Mouse (Mus musculus): ENCODE data around the gene Hdac5.
A peak's percentile ranks its signal among the peaks of the same experiment; 100 is the strongest.
"Not testable (repeated sequence)": the region's sequence is repeated elsewhere in the genome, so short reads cannot be mapped to it uniquely, and the experiment has no call there.

The Hdac5 gene

DNA sequence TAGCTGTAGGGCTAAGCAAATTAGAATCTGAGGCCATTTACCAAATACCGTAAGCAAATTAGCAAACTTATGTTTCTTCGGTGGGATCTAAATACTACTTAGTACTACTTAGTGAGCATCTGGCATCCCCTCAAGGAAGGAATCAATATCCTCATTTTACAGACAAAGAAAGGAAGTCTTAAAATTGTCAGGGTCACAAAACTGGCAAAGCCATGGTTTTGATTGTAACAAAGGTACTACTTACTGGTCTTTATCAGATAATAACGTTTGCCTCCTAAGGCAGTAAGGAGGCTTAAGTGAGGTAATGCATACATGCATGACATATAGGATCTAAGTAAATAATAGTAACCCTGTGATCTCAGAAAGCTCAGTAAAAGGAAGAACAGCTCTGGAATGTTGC is 44.3 kb downstream of the Hdac5 start:
- no peak for DNase-seq (ENCODE audit: low spot score in 2 of 2)

DNA sequence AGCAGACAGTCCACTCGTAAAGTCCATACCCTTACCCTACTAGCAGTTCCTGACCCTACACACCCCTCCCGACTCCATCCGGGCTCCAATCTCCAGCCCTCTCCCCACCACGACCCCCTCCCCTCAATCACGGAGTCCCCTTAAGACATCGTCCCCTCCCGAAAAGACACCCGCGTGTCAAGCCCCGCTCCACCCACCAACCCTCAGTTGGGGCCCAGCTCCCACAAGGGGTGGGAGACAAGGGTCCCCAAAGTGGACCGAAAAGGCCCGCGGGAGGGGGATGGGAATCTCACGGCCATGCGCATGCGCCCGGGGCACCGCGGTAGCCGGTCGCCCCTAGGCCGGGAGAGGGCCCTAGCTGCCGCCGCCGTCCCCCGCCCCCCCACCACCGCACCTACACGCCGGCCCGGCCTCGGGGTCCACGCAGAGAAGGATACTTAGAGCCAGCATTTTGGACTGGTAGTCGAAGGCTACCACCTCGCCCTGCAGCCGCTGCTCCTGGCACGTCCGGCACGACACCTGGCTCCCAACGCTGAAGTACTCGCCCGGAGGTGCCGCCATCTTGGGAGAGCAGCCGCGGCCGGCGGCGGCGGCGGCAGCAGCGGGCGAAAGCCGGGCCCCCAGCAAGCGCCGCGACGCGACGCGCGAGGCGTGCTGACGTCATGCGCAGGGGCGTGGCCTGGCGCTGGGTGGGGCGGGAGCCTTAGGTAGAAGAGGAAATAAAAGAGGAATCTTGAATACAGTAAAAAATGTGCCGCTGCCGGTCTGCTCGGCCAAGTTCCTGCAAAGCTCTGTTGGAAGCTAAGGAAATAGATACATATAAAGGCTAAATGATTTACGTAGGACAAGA is 45.1 kb downstream of the Hdac5 start, which contains the start of gene Lsm12:
Lsm12 (minus strand) TSS at position 651 of the 850 bp plus-strand sequence.
- DNase-seq (ENCODE audit: low spot score in 2 of 2) = peak; percentile 94 to 98

DNA sequence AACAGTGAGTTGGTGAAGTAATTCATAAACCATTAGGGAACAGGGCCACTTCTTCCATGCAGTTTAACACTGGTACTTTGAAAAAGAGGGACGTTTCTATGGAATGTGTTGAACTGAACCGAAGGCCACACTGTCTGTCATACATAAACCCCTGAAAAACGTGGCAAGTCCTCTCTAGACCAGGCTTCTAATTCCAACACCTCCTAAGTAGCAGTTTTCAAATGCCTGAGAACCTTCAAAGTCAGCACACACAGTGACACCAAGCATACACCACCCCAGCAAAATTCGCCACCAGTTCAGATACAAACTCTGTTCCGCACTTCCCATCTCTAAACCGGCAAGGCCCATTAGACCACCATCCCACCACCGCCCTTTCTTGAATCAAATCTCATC is 45.7 kb downstream of the Hdac5 start:
- no peak for DNase-seq (ENCODE audit: low spot score in 2 of 2)

DNA sequence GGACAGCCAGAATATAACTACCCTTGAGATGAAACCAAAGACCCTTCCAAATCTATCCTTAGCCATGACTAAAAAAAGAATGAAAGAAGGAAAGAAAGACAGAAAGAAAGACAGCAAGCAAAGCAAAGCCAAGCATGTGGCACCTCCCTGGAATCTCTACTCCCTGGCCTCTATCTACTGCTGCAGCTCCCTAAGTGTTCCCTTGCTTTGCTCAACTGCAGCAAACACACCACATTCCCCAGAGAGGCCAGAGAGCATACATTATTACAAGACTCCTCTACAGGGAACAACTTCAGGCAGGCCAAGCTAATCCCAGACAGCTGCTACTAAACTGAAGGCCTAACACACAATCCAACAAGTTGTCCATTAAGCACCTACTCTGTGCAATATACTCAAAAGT is 50.1 kb downstream of the Hdac5 start:
- DNase-seq (ENCODE audit: low spot score in 2 of 2) = no peak

DNA sequence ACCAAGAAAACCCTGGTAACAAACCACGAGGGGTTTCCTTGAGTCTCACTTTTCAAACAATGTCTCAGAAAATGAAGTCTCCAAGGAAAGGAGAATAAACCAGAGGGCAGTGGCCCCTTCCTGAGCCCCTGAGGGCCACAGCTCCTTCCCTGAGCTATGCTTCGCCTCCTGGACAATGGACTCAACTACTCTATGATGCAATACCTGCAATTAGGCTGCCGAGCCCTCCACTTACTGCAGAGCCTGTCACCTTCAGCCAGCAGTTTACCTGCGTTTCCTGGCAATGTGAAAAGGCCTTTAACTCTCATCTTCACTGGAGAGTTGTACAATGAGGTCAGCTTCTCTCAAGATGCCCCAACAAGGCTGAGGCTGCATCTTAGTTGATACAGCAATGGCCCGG is 61.3 kb downstream of the Hdac5 start:
- DNase-seq (ENCODE audit: low spot score in 2 of 2) = no peak

DNA sequence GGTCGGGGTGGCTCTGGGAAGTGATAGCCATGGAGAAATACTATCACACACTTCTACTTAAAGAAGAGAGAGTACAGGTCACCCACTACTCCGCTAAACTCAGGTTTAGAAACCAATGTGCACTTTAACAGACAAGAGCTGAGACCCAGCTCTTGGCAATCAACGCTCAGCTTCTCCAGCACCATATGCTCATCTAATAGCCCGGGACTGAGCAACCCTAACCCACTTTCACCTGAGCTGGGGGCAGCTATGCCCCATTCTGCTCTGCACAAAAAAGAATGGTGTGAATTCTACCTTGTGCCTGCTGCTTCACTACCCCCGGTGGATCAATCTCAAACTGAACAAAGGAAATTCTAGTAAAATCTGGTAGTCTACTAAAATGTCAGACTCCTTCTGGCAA is 62.4 kb downstream of the Hdac5 start:
- DNase-seq (ENCODE audit: low spot score in 2 of 2) = no peak

DNA sequence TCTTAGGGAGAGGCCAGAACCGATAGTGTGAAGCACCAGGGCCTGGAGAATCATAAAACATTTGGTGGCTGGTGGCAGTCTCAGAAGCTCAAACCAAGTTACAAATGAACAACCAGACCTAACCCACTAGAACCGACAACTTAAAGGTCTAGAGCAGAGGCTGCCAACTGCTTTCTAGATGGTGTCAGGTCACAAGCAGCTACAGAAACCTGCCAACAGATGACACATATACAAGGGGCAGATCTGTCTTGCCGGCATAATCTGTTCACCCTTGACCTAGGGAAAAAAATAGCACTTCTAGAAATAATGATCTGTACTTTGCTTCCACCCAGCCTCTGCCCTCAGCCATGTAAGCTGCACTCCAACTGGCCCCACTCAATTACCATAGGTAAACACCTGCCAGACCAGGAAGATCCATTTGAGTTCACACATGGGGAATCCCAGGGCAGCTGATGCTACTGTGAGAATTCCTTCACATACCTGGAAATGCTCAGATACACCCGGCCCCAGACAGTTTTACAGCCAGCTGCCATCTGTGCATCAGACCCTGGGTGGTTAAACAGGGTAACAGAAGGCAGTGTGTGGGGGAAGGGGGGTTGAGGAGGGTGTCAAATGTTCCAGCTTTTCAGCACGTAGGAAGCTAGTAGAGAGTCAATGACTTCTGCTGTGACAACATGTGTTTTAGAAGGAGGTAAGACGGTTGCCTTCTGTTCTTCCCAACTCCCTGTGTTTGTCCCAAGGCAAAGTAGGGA is 63.8 kb downstream of the Hdac5 start:
- DNase-seq (ENCODE audit: low spot score in 2 of 2) = no peak

DNA sequence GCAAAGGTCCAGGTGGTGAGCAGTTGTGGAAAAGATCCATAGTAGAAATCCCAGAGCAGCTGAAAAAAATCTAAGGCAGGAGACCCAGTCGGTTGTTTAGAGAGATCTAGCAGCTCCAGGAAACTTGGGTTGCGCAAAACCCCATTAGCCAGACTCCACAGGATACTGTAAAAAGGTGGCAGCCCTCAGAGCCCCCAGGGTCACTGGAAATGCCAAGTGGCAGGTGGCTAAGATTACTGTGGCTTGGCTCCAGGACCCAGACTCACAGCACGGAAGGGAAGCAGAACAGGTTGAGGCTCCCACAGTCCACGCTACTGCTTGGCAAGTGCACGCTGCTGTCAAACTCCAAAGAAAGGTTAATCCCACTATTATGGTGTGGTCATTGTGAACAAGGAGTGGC is 70.2 kb downstream of the Hdac5 start:
- no peak for DNase-seq (ENCODE audit: low spot score in 2 of 2)

DNA sequence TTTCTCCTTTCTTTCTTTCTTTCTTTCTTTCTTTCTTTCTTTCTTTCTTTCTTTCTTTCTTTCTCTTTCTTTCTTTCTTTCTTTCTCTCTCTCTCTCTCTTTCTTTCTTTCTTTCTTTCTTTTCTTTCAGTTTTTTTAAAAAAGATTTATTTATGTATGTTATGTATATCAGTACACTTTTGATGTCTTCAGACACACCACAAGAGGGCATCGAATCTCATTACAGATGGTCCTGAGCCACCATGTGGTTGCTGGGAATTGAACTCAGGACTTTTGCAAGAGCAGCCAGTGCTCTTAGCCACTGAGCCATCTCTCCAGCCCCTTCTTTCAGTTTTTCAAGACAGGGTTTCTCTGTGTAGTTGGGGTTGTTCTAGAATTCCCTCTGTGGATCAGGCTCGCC is 71.9 kb downstream of the Hdac5 start:
- not testable (repeated sequence) for DNase-seq (ENCODE audit: low spot score in 2 of 2)

DNA sequence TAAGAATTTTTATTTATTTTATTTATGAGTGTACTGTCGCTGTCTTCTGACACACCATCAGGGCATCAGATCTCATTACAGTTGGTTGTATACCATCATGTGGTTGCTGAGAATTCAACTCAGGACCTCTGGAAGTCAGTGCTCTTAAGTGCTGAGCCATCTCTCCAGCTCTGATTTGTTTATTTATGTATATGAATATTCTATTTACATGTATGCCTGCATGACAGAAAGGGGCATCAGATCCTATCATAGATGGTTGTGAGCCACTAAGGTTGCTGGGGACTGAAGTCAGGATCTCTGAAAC is 73.2 kb downstream of the Hdac5 start:
- DNase-seq (ENCODE audit: low spot score in 2 of 2) = no peak

DNA sequence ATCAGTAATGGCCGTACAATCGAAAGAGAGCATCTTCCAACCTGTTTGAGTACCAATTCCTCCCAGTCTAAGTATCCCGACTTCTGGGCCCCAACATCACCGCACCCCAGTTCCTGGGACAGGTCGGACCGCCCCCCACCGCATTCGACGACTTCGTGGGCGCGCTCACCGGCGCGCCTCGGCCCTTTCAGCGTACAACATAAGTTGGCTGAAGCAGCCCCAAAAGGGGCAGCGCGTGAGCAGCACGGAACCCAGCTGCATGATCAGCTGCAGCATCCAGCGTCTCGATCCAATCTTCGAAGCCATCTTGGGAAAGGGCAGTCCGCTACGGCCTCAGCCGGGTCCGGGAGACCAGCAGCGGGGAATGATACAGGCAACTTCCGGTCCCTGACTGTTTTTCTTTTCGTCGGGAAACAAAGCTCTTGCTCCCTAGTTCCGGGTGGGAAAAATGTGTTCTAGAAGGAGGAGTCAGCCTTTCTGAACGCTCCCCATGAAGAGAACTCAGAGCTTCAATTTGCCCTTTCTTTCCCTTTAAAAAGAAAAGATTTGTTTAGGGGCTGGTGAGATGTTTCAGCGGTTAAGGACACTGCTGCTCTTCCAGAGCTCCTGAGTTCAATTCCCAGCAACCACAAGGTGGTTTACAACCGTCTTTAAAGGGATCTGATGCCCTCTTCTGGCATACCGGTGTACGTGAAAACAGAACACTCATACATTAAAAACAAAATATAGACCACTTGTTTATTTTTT is 73.8 kb downstream of the Hdac5 start, which contains the start of gene Tmem101:
Tmem101 (minus strand) TSS at position 366 of the 747 bp plus-strand sequence.
- DNase-seq (ENCODE audit: low spot score in 2 of 2) = peak; percentile 88 to 90

DNA sequence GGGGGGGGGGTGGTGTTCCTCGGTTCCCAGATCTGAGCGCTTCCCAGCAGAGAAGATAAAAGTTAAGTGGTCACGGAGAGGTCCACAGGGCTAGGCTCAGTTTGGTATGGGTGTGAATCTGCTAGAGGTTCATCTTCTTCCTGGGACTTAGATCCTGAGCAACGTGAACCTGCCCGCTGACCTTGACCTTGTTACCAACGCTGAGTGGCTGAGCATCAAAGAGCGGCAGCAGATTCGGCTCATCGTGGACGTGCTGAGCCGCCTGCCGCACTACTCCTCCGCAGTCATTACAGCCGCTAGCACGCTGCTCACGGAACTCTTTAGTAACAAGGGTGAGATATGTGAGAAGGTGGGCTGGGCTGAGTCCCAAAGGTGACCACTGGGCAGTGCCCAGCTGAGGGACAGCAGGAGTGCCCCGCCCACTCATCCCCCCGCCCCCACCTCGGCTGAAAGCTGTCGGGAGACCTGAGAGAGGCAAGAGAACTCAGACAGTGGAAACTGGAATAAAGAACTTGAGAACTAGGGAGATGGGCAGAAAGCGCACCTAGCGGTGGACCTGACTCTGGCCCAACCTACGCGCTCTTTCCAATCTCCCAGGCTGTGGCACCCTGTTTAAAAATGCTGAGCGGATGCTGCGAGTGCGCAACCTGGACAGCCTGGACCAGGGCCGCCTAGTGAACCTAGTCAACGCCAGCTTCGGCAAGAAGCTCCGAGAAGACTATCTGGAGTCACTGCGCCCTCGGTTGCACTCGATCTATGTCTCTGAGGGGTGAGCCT is 82.6 kb downstream of the Hdac5 start:
- no peak for DNase-seq (ENCODE audit: low spot score in 2 of 2)

DNA sequence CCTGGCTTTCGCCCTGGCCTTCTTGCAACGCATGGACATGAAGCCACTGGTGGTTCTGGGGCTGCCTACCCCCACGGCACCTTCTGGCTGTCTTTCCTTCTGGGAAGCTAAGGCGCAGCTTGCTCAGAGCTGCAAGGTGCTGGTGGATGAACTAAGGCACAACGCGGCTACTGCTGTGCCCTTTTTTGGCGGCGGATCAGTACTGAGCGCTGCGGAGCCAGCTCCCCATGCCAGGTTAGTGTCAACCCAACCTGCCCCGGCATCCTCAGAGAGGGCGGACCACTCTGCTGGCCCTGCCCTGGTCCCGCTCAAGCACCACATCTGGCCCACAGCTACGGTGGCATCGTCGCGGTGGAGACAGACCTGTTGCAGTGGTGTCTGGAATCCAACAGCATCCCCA is 83.4 kb downstream of the Hdac5 start:
- DNase-seq (ENCODE audit: low spot score in 2 of 2) = no peak

DNA sequence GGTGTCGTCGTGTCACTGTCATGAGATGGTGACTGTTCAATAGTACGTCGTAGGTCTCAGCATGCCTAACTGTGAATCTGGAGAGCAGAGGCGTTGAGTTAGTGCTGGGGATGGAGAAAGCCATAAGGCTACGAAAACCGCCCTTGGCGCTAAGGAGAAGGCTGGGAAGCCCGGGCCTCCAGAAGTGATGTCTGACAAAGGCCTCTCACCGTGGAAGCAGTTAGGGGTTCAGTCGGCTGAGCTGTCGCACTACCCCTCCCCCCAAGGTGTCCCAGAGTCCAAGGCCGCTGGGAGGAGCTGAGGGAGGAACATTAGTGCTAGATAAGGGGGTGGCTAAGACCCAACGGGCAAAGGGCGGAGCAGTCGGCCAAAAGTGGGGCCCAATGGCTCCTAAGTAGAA is 84.0 kb downstream of the Hdac5 start:
- no peak for DNase-seq (ENCODE audit: low spot score in 2 of 2)

DNA sequence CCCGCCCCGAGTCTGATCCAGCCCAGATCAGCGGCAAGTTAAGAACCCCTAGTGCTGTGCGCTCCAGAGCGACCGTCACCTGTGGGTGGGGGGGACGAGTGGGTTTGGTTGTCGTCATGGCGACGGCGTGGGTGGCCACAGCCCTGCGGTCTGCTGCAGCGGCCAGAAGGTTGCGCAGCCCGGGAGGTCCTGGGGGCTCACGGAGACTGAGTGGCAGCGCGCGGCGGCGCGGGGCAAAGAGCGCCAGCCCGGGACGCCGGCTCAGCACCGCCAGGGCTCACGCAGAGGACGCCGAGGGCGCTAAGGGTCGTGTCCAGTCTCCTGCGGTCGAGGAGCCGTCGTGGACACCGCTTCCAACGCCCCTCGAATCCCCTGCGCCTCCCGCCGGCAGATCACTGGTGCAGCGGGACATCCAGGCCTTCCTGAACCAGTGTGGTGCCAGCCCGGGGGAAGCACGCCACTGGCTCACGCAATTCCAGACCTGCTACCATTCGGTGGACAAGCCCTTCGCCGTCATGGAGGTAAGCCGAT is 84.4 kb downstream of the Hdac5 start, which contains the start of gene Nags:
Nags (plus strand) TSS at position 43 of the 531 bp plus-strand sequence.
- no peak for DNase-seq (ENCODE audit: low spot score in 2 of 2)

DNA sequence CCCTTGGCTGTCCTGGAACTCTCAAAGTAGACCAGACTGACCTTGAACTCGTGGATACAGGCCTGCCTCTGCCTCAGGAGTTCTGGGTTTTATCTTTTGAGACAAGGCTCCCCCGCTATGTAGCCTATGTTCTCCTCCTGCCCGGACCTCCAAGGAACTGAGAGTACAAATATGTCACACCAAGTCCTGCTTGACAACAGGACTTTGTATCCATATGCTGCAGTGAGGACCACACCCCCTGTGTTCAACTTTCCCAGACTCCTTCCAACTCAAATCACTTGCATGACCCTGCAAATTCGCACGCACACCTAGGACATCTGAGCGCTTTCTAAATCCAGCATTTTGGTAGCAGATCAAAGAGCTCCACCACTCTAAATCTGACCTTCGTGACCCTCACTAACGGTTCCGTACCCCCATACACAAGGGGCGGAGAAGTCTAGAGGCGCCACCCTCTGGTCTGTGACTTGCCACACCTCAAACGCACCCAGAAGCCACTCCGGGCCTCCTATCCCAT is 85.0 kb downstream of the Hdac5 start:
- no peak for DNase-seq (ENCODE audit: low spot score in 2 of 2)
